Mouse (Mus musculus): ENCODE data around the gene Rnf225. TPM values are rescaled to one million over a fixed set of nuclear protein-coding genes. Genes with fewer than 3 reads are reported as not detected.
A peak's percentile ranks its signal among the peaks of the same experiment; 100 is the strongest.
"Not testable (repeated sequence)": the region's sequence is repeated elsewhere in the genome, so short reads cannot be mapped to it uniquely, and the experiment has no call there.

The Rnf225 gene
- total RNA-seq (2014; rRNA removed) (1.7 and 1.8 TPM in 2 replicates), polyA plus RNA-seq (2015; fragmentation: Nextera tagmentation; extraction: Ambion mirVana) (0.36 and 0.75 TPM in 2 replicates)

- Histone ChIP-seq H3K4me2 (ENCODE audit: low read depth) (peak within 1 kb of the TSS; percentile 43), H3K4me3 (ENCODE audit: low read depth, low read length) (peak within 1 kb of the TSS; percentile 14; the same call in 1 of the 2 replicates), H3K4me1 (ENCODE audit: insufficient read depth) (peaks cover 7% of the 10 kb centered on the region; the same call in 1 of the 2 replicates), H3K9me3 (ENCODE audit: low read length) (no peaks in the 10 kb centered on the region), H3K9ac (no peak within 1 kb of the TSS), H3K36me3 (ENCODE audit: insufficient read depth) (peaks cover 42% of the 10 kb centered on the region), H3K27me3 (ENCODE audit: insufficient read depth, low read length) (no peaks in the 10 kb centered on the region), H3K27ac (ENCODE audit: low read depth, low read length) (no peak within 1 kb of the TSS)
- 0 out of 2 replicates have a peak, but pooled peaks have one; percentile 1 for ATAC-seq
- WGBS: 36% methylated on average over 8 of the region's 8 CpGs
- DNase-seq: peak; percentile 9
- no peak for TF ChIP-seq CTCF (IDR thresholded peaks at IDR 0.05; ENCODE audit: low read depth)
Measured at GRCm38 (mm10) chr7:12927191-12927680, at the start of gene Rnf225. Gene Rnf225, plus strand, starts transcription at chr7:12927416.

GRCm38 (mm10) chr7:12880036-12880435 is 47.2 kb upstream of the Rnf225 start:
- ATAC-seq: no peak
- Histone ChIP-seq H3K4me2 (ENCODE audit: low read depth) (peak overlapping the region; percentile 87), H3K9me3 (ENCODE audit: low read length) (no peaks in the 10 kb centered on the region), H3K4me1 (ENCODE audit: insufficient read depth) (peaks cover 8% of the 10 kb centered on the region), H3K4me3 (ENCODE audit: low read depth, low read length) (0 out of 2 replicates have a peak overlapping the region, but pooled peaks have one; percentile 94), H3K36me3 (ENCODE audit: insufficient read depth) (peaks cover 7% of the 10 kb centered on the region), H3K9ac (no peak overlapping the region), H3K27me3 (ENCODE audit: insufficient read depth, low read length) (no peaks in the 10 kb centered on the region), H3K27ac (ENCODE audit: low read depth, low read length) (no peak overlapping the region)
- TF ChIP-seq CTCF (IDR thresholded peaks at IDR 0.05; ENCODE audit: low read depth): no peak
- DNase-seq: no peak

GRCm38 (mm10) chr7:12880497-12880896 is 46.7 kb upstream of the Rnf225 start:
- WGBS: 42% methylated on average over 8 of the region's 8 CpGs
- not testable (repeated sequence) for H3K27ac ChIP-seq (ENCODE audit: low read depth, low read length); H3K4me1 ChIP-seq (ENCODE audit: insufficient read depth); H3K9me3 ChIP-seq (ENCODE audit: low read length); H3K27me3 ChIP-seq (ENCODE audit: insufficient read depth, low read length); DNase-seq
- Histone ChIP-seq H3K9ac (peak overlapping the region; percentile 93), H3K4me2 (ENCODE audit: low read depth) (peak overlapping the region; percentile 87), H3K4me3 (ENCODE audit: low read depth, low read length) (peak overlapping the region; percentile 94), H3K36me3 (ENCODE audit: insufficient read depth) (peaks cover 12% of the 10 kb centered on the region)
- peak; percentile 24 for ATAC-seq

- H3K9me3 ChIP-seq (ENCODE audit: low read length): no peaks in the 10 kb centered on the region
- no peaks in the 10 kb centered on the region for H3K27me3 ChIP-seq (ENCODE audit: insufficient read depth, low read length)
- H3K9ac ChIP-seq: peak within 1 kb of the TSS; percentile 93
- DNase-seq: peak; percentile 96
- TF ChIP-seq CTCF (IDR thresholded peaks at IDR 0.05; ENCODE audit: low read depth): peak; percentile 37
- peak; percentile 99 for ATAC-seq
- WGBS: 1% methylated on average over 35 of the region's 35 CpGs
- peaks cover 8% of the 10 kb centered on the region for H3K4me1 ChIP-seq (ENCODE audit: insufficient read depth)
- peak within 1 kb of the TSS; percentile 94 for H3K4me3 ChIP-seq (ENCODE audit: low read depth, low read length)
- H3K4me2 ChIP-seq (ENCODE audit: low read depth): peak within 1 kb of the TSS; percentile 87
- H3K27ac ChIP-seq (ENCODE audit: low read depth, low read length): peak within 1 kb of the TSS; percentile 54; the same call in 1 of the 2 replicates
- peaks cover 18% of the 10 kb centered on the region for H3K36me3 ChIP-seq (ENCODE audit: insufficient read depth)
Measured at GRCm38 (mm10) chr7:12880911-12881660, 46.1 kb upstream of the Rnf225 start, which contains the start of gene Zfp128. Gene Zfp128, plus strand, starts transcription at chr7:12881177.

- Histone ChIP-seq H3K4me1 (ENCODE audit: insufficient read depth) (peaks cover 4% of the 10 kb centered on the region), H3K36me3 (ENCODE audit: insufficient read depth) (peaks cover 63% of the 10 kb centered on the region), H3K4me2 (ENCODE audit: low read depth) (no peak overlapping the region), H3K27ac (ENCODE audit: low read depth, low read length) (no peak overlapping the region), H3K27me3 (ENCODE audit: insufficient read depth, low read length) (no peaks in the 10 kb centered on the region), H3K4me3 (ENCODE audit: low read depth, low read length) (no peak overlapping the region), H3K9ac (no peak overlapping the region), H3K9me3 (ENCODE audit: low read length) (no peaks in the 10 kb centered on the region)
- DNase-seq: no peak
- no peak for TF ChIP-seq CTCF (IDR thresholded peaks at IDR 0.05; ENCODE audit: low read depth)
- WGBS: 93% methylated on average over 12 of the region's 12 CpGs
- ATAC-seq: no peak
Measured at GRCm38 (mm10) chr7:12886563-12887266, 40.5 kb upstream of the Rnf225 start.

GRCm38 (mm10) chr7:12887585-12887984 is 39.6 kb upstream of the Rnf225 start:
- Histone ChIP-seq H3K4me2 (ENCODE audit: low read depth) (no peak overlapping the region), H3K36me3 (ENCODE audit: insufficient read depth) (peaks cover 64% of the 10 kb centered on the region), H3K4me3 (ENCODE audit: low read depth, low read length) (no peak overlapping the region), H3K27me3 (ENCODE audit: insufficient read depth, low read length) (no peaks in the 10 kb centered on the region), H3K9ac (no peak overlapping the region), H3K27ac (ENCODE audit: low read depth, low read length) (no peak overlapping the region), H3K9me3 (ENCODE audit: low read length) (no peaks in the 10 kb centered on the region), H3K4me1 (ENCODE audit: insufficient read depth) (no peaks in the 10 kb centered on the region)
- no peak for DNase-seq
- TF ChIP-seq CTCF (IDR thresholded peaks at IDR 0.05; ENCODE audit: low read depth): no peak
- WGBS: 94% methylated on average over 5 of the region's 5 CpGs
- ATAC-seq: no peak

Data from forebrain, postnatal 0 days (tissue).